Mouse (Mus musculus): ENCODE data around the gene Cfi.

DNA sequence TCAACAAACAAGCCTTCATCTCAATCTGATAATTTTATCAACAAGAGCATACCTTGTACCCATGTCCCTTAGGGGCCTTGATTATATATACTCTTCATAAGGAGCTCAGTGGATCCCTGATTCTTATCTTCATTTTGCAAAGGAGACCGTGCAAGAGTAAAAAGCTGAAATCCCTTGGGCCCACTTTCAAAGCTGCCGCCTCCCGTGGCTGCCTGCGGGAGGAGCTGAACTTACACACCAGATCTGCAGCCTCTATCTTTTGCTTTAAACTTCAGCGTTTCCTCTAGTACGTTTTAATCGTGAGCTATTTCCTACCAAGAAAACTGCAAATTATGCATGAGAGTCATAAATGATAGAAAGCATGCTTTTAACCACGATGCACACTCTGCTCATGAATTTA lies 13.9 kb upstream of the Cfi start:
- no peak for TF ChIP-seq CTCF (IDR thresholded peaks at IDR 0.05; ENCODE audit: low read depth)
- no peak for TF ChIP-seq EP300 (IDR thresholded peaks at IDR 0.05; ENCODE audit: low read depth)

All from liver, postnatal 0 days (tissue).